23 mouse cellular contexts compared by ENCODE assay signal in genomic region chr13:59943602-59944140, GRCm38 (mm10).
DNase-seq lines count a peak whose midpoint lies in the region; ATAC-seq and TF ChIP-seq lines count a peak whose summit lies in the region.
"Had no signal": no experiment of that assay in that cellular context is flagged by ENCODE, and none has a peak within 500 bp of the region (broad histone marks: within the 10 kb centered on the region; RNA-seq: fewer than 3 reads in every experiment).

No protein-coding gene starts in this region.

- TF ChIP-seq CTCF in kidney, postnatal 0 days (IDR thresholded peaks at IDR 0.05; ENCODE audit: low read depth) = no peak

- no peaks in the 10 kb centered on the region for H3K27me3 ChIP-seq in embryonic facial prominence, embryonic 14.5 days (replicated peaks; ENCODE audit: control insufficient read depth, insufficient read depth, low read length)
- peaks cover 38% of the 10 kb centered on the region for H3K27me3 ChIP-seq in embryonic facial prominence, embryonic 10.5 days (replicated peaks; ENCODE audit: low read depth, poor library complexity, severe bottlenecking)
- H3K27me3 ChIP-seq in kidney, postnatal 0 days (ENCODE audit: insufficient read depth, low read length) = no peaks in the 10 kb centered on the region
- peaks cover 13% of the 10 kb centered on the region; the same call in 1 of the 2 replicates for H3K27me3 ChIP-seq in limb, embryonic 10.5 days (ENCODE audit: low read depth, poor library complexity, severe bottlenecking)
- H3K27me3 ChIP-seq: forebrain, embryonic 15.5 days had no signal

- no peaks in the 10 kb centered on the region for H3K36me3 ChIP-seq in embryonic facial prominence, embryonic 14.5 days (ENCODE audit: control insufficient read depth, insufficient read depth, low read length)
- no peaks in the 10 kb centered on the region for H3K36me3 ChIP-seq in embryonic facial prominence, embryonic 10.5 days (replicated peaks)
- no peaks in the 10 kb centered on the region for H3K36me3 ChIP-seq in kidney, postnatal 0 days (ENCODE audit: insufficient read depth, low read length)
- no peaks in the 10 kb centered on the region for H3K36me3 ChIP-seq in limb, embryonic 10.5 days
- H3K36me3 ChIP-seq: embryonic facial prominence, embryonic 13.5 days; forebrain, embryonic 15.5 days; G1E; heart, embryonic 10.5 days; heart, embryonic 15.5 days; hindbrain, embryonic 13.5 days had no signal

- no peak for ATAC-seq in embryonic facial prominence, embryonic 14.5 days (ENCODE audit: low read depth)
- no peak for ATAC-seq in kidney, postnatal 0 days (replicated peaks; ENCODE audit: low FRiP score, low read depth)
- ATAC-seq: CD4-positive, CD25-positive, alpha-beta regulatory T cell, adult 4 months; forebrain, embryonic 15.5 days had no signal

- no peaks in the 10 kb centered on the region for H3K9me3 ChIP-seq in embryonic facial prominence, embryonic 14.5 days (ENCODE audit: control insufficient read depth, low read length)
- no peaks in the 10 kb centered on the region for H3K9me3 ChIP-seq in embryonic facial prominence, embryonic 10.5 days
- no peaks in the 10 kb centered on the region for H3K9me3 ChIP-seq in kidney, postnatal 0 days (replicated peaks; ENCODE audit: low read length)
- H3K9me3 ChIP-seq in limb, embryonic 10.5 days (replicated peaks) = no peaks in the 10 kb centered on the region
- H3K9me3 ChIP-seq: embryonic facial prominence, embryonic 13.5 days; forebrain, embryonic 15.5 days; heart, embryonic 10.5 days; heart, embryonic 15.5 days; hindbrain, embryonic 13.5 days had no signal

- WGBS in embryonic facial prominence, embryonic 14.5 days = 47% methylated on average over 5 of the region's 5 CpGs
- 49% methylated on average over 5 of the region's 5 CpGs for WGBS in embryonic facial prominence, embryonic 10.5 days
- WGBS in kidney, postnatal 0 days = 40% methylated on average over 5 of the region's 5 CpGs
- WGBS in limb, embryonic 10.5 days = 70% methylated on average over 5 of the region's 5 CpGs

- H3K9ac ChIP-seq in embryonic facial prominence, embryonic 14.5 days (ENCODE audit: low read depth, low read length) = no peak overlapping the region
- no peak overlapping the region for H3K9ac ChIP-seq in kidney, postnatal 0 days (ENCODE audit: low read depth, low read length)
- H3K9ac ChIP-seq: embryonic facial prominence, embryonic 13.5 days; forebrain, embryonic 15.5 days; heart, embryonic 15.5 days; hindbrain, embryonic 13.5 days had no signal

- H3K27ac ChIP-seq in embryonic facial prominence, embryonic 14.5 days (replicated peaks; ENCODE audit: low read depth, low read length) = no peak overlapping the region
- no peak overlapping the region for H3K27ac ChIP-seq in embryonic facial prominence, embryonic 10.5 days (replicated peaks)
- peak overlapping the region; percentile 27; the same call in 1 of the 2 replicates for H3K27ac ChIP-seq in kidney, postnatal 0 days
- 0 out of 2 replicates have a peak overlapping the region, but pooled peaks have one; percentile 3 for H3K27ac ChIP-seq in limb, embryonic 10.5 days
- H3K27ac ChIP-seq: embryonic facial prominence, embryonic 13.5 days; forebrain, embryonic 15.5 days; heart, embryonic 10.5 days; heart, embryonic 15.5 days; hindbrain, embryonic 13.5 days had no signal

- peaks cover 10% of the 10 kb centered on the region for H3K4me1 ChIP-seq in embryonic facial prominence, embryonic 14.5 days (ENCODE audit: control insufficient read depth, insufficient read depth, low read length)
- H3K4me1 ChIP-seq in embryonic facial prominence, embryonic 10.5 days = peaks cover 21% of the 10 kb centered on the region
- 0 out of 2 replicates have a peak, but pooled peaks cover 15% of the 10 kb centered on the region for H3K4me1 ChIP-seq in kidney, postnatal 0 days (replicated peaks; ENCODE audit: insufficient read depth, low read length)
- H3K4me1 ChIP-seq in limb, embryonic 10.5 days = peaks cover 50% of the 10 kb centered on the region

- no peak overlapping the region for H3K4me2 ChIP-seq in embryonic facial prominence, embryonic 14.5 days (ENCODE audit: low read depth, low read length)
- no peak overlapping the region for H3K4me2 ChIP-seq in kidney, postnatal 0 days (ENCODE audit: low read length)
- H3K4me2 ChIP-seq: embryonic facial prominence, embryonic 13.5 days; forebrain, embryonic 15.5 days; heart, embryonic 15.5 days; hindbrain, embryonic 13.5 days had no signal

- peak; percentile 35 for DNase-seq in embryonic facial prominence, embryonic 14.5 days (ENCODE audit: low spot score)
- no peak for DNase-seq in embryonic facial prominence, embryonic 10.5 days (ENCODE audit: low spot score)
- DNase-seq in kidney, adult 9 months = peak; percentile 18
- DNase-seq in kidney, postnatal 10 days = no peak
- DNase-seq in kidney, postnatal 0 days (ENCODE audit: low spot score) = no peak
- no peak for DNase-seq in kidney, adult 11 months
- DNase-seq in limb, embryonic 10.5 days (ENCODE audit: low spot score) = no peak
- DNase-seq in left cerebral cortex, postnatal 25 days (ENCODE audit: low spot score in 2 of 2) = no peak
- DNase-seq: adrenal gland, postnatal 10 days; B cell, adult 2 months; cerebellum, adult 11-12 months; cerebellum, adult 9-10 months; cerebellum, postnatal 25 days; gastrocnemius, postnatal 36 days; heart, adult 18-20 months; heart, postnatal 14 days had no signal

- no peak overlapping the region for H3K4me3 ChIP-seq in embryonic facial prominence, embryonic 14.5 days (ENCODE audit: low read depth, low read length)
- H3K4me3 ChIP-seq in embryonic facial prominence, embryonic 10.5 days = no peak overlapping the region
- no peak overlapping the region for H3K4me3 ChIP-seq in kidney, postnatal 0 days (replicated peaks; ENCODE audit: low read depth, low read length)
- no peak overlapping the region for H3K4me3 ChIP-seq in limb, embryonic 10.5 days
- H3K4me3 ChIP-seq: embryonic facial prominence, embryonic 13.5 days; forebrain, embryonic 15.5 days; heart, embryonic 10.5 days; heart, embryonic 15.5 days; hindbrain, embryonic 13.5 days had no signal

- intact Hi-C loops in left cerebral cortex, postnatal 25 days (cut with DNase I) = no loop called here

Comparison
In these comparisons a context has a peak if more than half of its experiments do, and no peak if none do; other contexts are left out.
1. DNase-seq: peak in embryonic facial prominence, embryonic 14.5 days (single experiment) and kidney, adult 9 months (single experiment); none in embryonic facial prominence, embryonic 10.5 days (single experiment), kidney, postnatal 10 days (single experiment), kidney, postnatal 0 days (single experiment), kidney, adult 11 months (single experiment), limb, embryonic 10.5 days (single experiment) and left cerebral cortex, postnatal 25 days (0 of 2).
2. H3K27ac ChIP-seq: peak in kidney, postnatal 0 days (single experiment) and limb, embryonic 10.5 days (single experiment); none in embryonic facial prominence, embryonic 14.5 days (single experiment) and embryonic facial prominence, embryonic 10.5 days (single experiment).